Mouse (Mus musculus): ENCODE results near the gene Mcm3. TPM values are rescaled to one million over a fixed set of nuclear protein-coding genes. Genes with fewer than 3 reads are reported as not detected.

Gene Mcm3
- polyA plus RNA-seq, 1 experiment from 2014 or later, result 67.6 TPM

DNA sequence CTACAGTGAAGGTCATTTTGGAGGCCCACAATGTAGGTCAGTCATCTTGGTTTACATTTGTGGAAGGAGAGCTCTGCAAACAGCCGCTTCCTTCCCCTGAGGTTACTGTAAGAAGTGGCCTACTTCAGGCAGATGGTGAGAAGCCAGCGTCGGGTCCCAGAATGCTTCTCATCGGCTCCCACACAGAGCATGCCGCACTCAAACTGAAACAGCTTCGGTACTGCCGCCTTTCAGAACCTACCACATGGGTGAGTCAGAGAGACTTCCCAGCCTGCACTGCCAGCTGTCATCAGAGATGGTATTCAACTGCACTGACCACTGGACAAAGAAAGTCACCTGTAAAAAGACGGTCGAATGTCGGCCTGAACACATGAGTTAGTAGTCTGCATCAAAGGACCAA is 60.3 kb downstream of the Mcm3 start:
- no peak overlapping the region for H3K27ac ChIP-seq
- H3K4me3 ChIP-seq, result no peak overlapping the region
- no peak overlapping the region for H3K9ac ChIP-seq
- no peak for ATAC-seq (replicated peaks; ENCODE audit: insufficient number of reproducible peaks, insufficient read depth, low FRiP score, low read depth)
- no peaks in the 10 kb centered on the region for H3K9me3 ChIP-seq (replicated peaks)
- 80% methylated on average over 10 of the region's 10 CpGs for WGBS
- no peaks in the 10 kb centered on the region for H3K4me1 ChIP-seq (replicated peaks)
- H3K4me2 ChIP-seq, result no peak overlapping the region
- no peaks in the 10 kb centered on the region for H3K36me3 ChIP-seq
- no peaks in the 10 kb centered on the region for H3K27me3 ChIP-seq

DNA sequence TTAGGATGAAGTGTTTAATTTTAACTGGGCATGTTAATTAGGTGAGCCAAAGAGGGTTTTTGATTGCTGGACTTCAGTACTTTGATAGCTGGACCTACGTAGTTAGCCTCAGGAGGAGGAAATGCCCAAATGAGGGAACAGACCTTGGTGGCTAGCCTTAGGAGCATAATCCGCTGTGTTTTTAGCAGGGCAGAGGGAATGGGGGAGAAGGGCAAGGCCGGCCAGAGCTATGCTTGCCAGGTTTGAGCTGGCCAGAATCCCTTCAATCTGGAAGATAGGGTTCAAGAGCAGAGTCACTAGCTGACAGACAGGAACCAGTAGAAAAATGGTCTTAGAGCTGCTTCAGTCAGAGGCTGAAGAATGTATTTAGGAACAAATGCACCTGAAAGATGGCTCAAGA is 62.5 kb downstream of the Mcm3 start:
- no peak overlapping the region for H3K27ac ChIP-seq
- H3K4me3 ChIP-seq, result no peak overlapping the region
- H3K4me1 ChIP-seq (replicated peaks), result no peaks in the 10 kb centered on the region
- H3K9ac ChIP-seq, result no peak overlapping the region
- no peak overlapping the region for H3K4me2 ChIP-seq
- no peak for ATAC-seq (replicated peaks; ENCODE audit: insufficient number of reproducible peaks, insufficient read depth, low FRiP score, low read depth)
- 76% methylated on average over 3 of the region's 3 CpGs for WGBS
- no peaks in the 10 kb centered on the region for H3K36me3 ChIP-seq
- H3K27me3 ChIP-seq, result no peaks in the 10 kb centered on the region
- no peaks in the 10 kb centered on the region for H3K9me3 ChIP-seq (replicated peaks)

DNA sequence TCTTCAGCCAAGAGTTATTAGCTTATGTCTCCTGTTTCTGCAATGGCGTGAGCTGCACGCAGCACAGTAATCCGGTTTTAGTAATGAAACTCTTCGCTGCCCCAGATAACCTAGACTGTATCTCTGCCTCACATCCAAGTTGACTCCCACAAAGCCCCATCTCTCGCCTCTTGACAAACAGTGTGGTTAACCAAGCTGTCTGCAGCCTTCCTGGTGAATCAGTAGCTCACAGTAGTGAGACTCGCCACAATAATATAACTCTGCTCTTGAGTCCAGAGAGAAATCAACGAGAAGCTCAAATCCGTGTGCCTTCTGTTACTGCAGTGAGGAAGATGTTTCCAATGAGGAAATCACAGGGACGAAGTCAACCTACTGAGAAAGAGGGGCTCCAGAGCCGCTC is 65.7 kb downstream of the Mcm3 start:
- Histone ChIP-seq H3K4me3 (no peak overlapping the region), H3K4me1 (replicated peaks) (no peaks in the 10 kb centered on the region), H3K27me3 (no peaks in the 10 kb centered on the region), H3K9ac (no peak overlapping the region), H3K27ac (no peak overlapping the region), H3K36me3 (no peaks in the 10 kb centered on the region), H3K4me2 (no peak overlapping the region), H3K9me3 (replicated peaks) (no peaks in the 10 kb centered on the region)
- 70% methylated on average over 10 of the region's 10 CpGs for WGBS
- ATAC-seq (replicated peaks; ENCODE audit: insufficient number of reproducible peaks, insufficient read depth, low FRiP score, low read depth), result no peak

Other genes with a start within 250 kb of the Mcm3 start
- gene Pkhd1, start 202.2 kb downstream of the Mcm3 start, polyA plus RNA-seq (2015; fragmentation: Nextera tagmentation; extraction: Ambion mirVana), result 0.10 TPM in 1 of 2 replicates, not detected in the other
- not detected in 2 replicates for gene Il17a, start 89.4 kb downstream of the Mcm3 start, polyA plus RNA-seq (2015; fragmentation: Nextera tagmentation; extraction: Ambion mirVana)
- gene Il17f, start 29.7 kb downstream of the Mcm3 start, polyA plus RNA-seq (2015; fragmentation: Nextera tagmentation; extraction: Ambion mirVana), result not detected in 2 replicates
- 2.2 and 2.6 TPM in 2 replicates for gene Paqr8, start 70.3 kb upstream of the Mcm3 start, polyA plus RNA-seq (2015; fragmentation: Nextera tagmentation; extraction: Ambion mirVana)
- 1.6 and 2.0 TPM in 2 replicates for gene Efhc1, start 131.3 kb upstream of the Mcm3 start, polyA plus RNA-seq (2015; fragmentation: Nextera tagmentation; extraction: Ambion mirVana)